Mouse (Mus musculus) midbrain, embryonic 16.5 days (tissue): ENCODE results near the gene Gm19345. TPM values are rescaled to one million over a fixed set of nuclear protein-coding genes. Genes with fewer than 3 reads are reported as not detected.
A peak's percentile ranks its signal among the peaks of the same experiment; 100 is the strongest.

Experiments
- ATAC-seq: fragments of 200-750 bp; cut with Nextera tagmentation; 2 replicates; pipeline ENCODE4 v1.8.0; 2017; ENCODE audit warnings: moderate TSS enrichment
- H3K27ac ChIP-seq: fragments of 300-500 bp; sonication (generic); 2 replicates; pipeline ENCODE4 v1.5.1; 2014; ENCODE audit warnings: mild to moderate bottlenecking, low read length, mixed read lengths
- H3K27me3 ChIP-seq: fragments of 300-500 bp; sonication (generic); 2 replicates; pipeline ENCODE4 v1.6.1; 2014; ENCODE audit warnings: low read depth, low read length, mixed read lengths; ENCODE audit not compliant: control insufficient read depth, insufficient read depth
- H3K36me3 ChIP-seq: fragments of 300-500 bp; sonication (generic); 2 replicates; pipeline ENCODE4 v1.6.1; 2014; ENCODE audit warnings: mild to moderate bottlenecking, low read length, moderate library complexity, mixed read lengths; ENCODE audit not compliant: control insufficient read depth, insufficient read depth
- H3K4me1 ChIP-seq: fragments of 300-500 bp; sonication (generic); 2 replicates; pipeline ENCODE4 v1.6.1; 2014; ENCODE audit warnings: mild to moderate bottlenecking, low read length, mixed read lengths; ENCODE audit not compliant: control insufficient read depth, insufficient read depth
- H3K4me2 ChIP-seq: fragments of 300-500 bp; sonication (generic); 2 replicates; pipeline ENCODE4 v1.6.1; 2014; ENCODE audit warnings: mild to moderate bottlenecking, low read length, mixed read lengths
- H3K4me3 ChIP-seq: fragments of 300-500 bp; sonication (generic); 2 replicates; pipeline ENCODE4 v1.5.1; 2014; ENCODE audit warnings: low read depth, mild to moderate bottlenecking, low read length, moderate library complexity, mixed read lengths
- H3K9ac ChIP-seq: fragments of 300-500 bp; sonication (generic); 2 replicates; pipeline ENCODE4 v1.6.1; 2014; ENCODE audit warnings: low read depth, low read length, mixed read lengths
- H3K9me3 ChIP-seq: fragments of 300-500 bp; sonication (generic); replicated peaks from 2 replicates; pipeline ENCODE4 v1.6.1; 2014; ENCODE audit warnings: mild to moderate bottlenecking, low read length, mixed read lengths; ENCODE audit not compliant: control insufficient read depth, poor library complexity, severe bottlenecking
- WGBS: fragments of 180-500 bp; shearing (Covaris S2); extraction: QIAGEN DNeasy Blood & Tissue Kit; methylation state at CpG from one replicate; pipeline ENCODE4 v1.1.7; 2014; 5-methylcytosine and 5-hydroxymethylcytosine counted together
- polyA plus RNA-seq: library from polyadenylated mRNA; unstranded; fragments of >200 nt; fragmentation: Nextera tagmentation; extraction: Ambion mirVana; gene quantifications from 2 replicates; pipeline ENCODE4 v1.2.1, GENCODE M21; 2015

Gm19345 gene
- polyA plus RNA-seq, 1 experiment from 2014 or later: 23.9 TPM

- H3K36me3 ChIP-seq: no peaks in the 10 kb centered on the region
- under 1% methylated on average over 27 of the region's 28 CpGs for WGBS
- peak; percentile 27 for ATAC-seq
- H3K4me2 ChIP-seq: peak overlapping the region; percentile 72
- no peaks in the 10 kb centered on the region for H3K9me3 ChIP-seq
- H3K4me1 ChIP-seq: peaks cover 16% of the 10 kb centered on the region
- H3K4me3 ChIP-seq: peak overlapping the region; percentile 43
- no peak overlapping the region for H3K27ac ChIP-seq
- H3K9ac ChIP-seq: peak overlapping the region; percentile 64
- peaks cover 11% of the 10 kb centered on the region for H3K27me3 ChIP-seq
These were observed 35.5 kb upstream of the Gm19345 start for GRCm38 (mm10) chr7:19816224-19816771.

GRCm38 (mm10) chr7:19817382-19818105, 34.3 kb upstream of the Gm19345 start:
- no peak overlapping the region; the same call in 1 of the 2 replicates for H3K4me3 ChIP-seq
- H3K9ac ChIP-seq: no peak overlapping the region
- WGBS: 5% methylated on average over 15 of the region's 15 CpGs
- no peak overlapping the region for H3K27ac ChIP-seq
- H3K27me3 ChIP-seq: peaks cover 16% of the 10 kb centered on the region
- no peaks in the 10 kb centered on the region for H3K36me3 ChIP-seq
- ATAC-seq: peak; percentile 23; the same call in 1 of the 2 replicates
- H3K9me3 ChIP-seq: no peaks in the 10 kb centered on the region
- peak overlapping the region; percentile 72 for H3K4me2 ChIP-seq
- peaks cover 20% of the 10 kb centered on the region for H3K4me1 ChIP-seq

GRCm38 (mm10) chr7:19818440-19818839, 33.4 kb upstream of the Gm19345 start:
- Histone ChIP-seq H3K4me1 (peaks cover 22% of the 10 kb centered on the region), H3K36me3 (no peaks in the 10 kb centered on the region), H3K27ac (no peak overlapping the region), H3K9me3 (no peaks in the 10 kb centered on the region), H3K27me3 (peaks cover 25% of the 10 kb centered on the region), H3K4me2 (no peak overlapping the region), H3K4me3 (no peak overlapping the region), H3K9ac (no peak overlapping the region)
- WGBS: 87% methylated on average over 5 of the region's 5 CpGs
- ATAC-seq: no peak

- no peak overlapping the region for H3K4me3 ChIP-seq
- ATAC-seq: no peak
- H3K4me2 ChIP-seq: no peak overlapping the region
- WGBS: 86% methylated on average over 7 of the region's 7 CpGs
- H3K27ac ChIP-seq: no peak overlapping the region
- H3K36me3 ChIP-seq: no peaks in the 10 kb centered on the region
- H3K4me1 ChIP-seq: peaks cover 22% of the 10 kb centered on the region
- H3K9me3 ChIP-seq: no peaks in the 10 kb centered on the region
- no peak overlapping the region for H3K9ac ChIP-seq
- H3K27me3 ChIP-seq: peaks cover 25% of the 10 kb centered on the region
These were observed 32.9 kb upstream of the Gm19345 start for GRCm38 (mm10) chr7:19818875-19819274.

GRCm38 (mm10) chr7:19820347-19821048, 31.3 kb upstream of the Gm19345 start:
- no peak overlapping the region for H3K4me2 ChIP-seq
- ATAC-seq: no peak
- 74% methylated on average over 3 of the region's 3 CpGs for WGBS
- H3K4me1 ChIP-seq: peaks cover 22% of the 10 kb centered on the region
- H3K36me3 ChIP-seq: no peaks in the 10 kb centered on the region
- peaks cover 31% of the 10 kb centered on the region for H3K27me3 ChIP-seq
- H3K9ac ChIP-seq: no peak overlapping the region
- no peak overlapping the region for H3K4me3 ChIP-seq
- no peaks in the 10 kb centered on the region for H3K9me3 ChIP-seq
- H3K27ac ChIP-seq: no peak overlapping the region

- no peak for ATAC-seq
- Histone ChIP-seq H3K9ac (no peak overlapping the region), H3K27me3 (peaks cover 31% of the 10 kb centered on the region), H3K4me2 (no peak overlapping the region), H3K4me3 (no peak overlapping the region), H3K36me3 (no peaks in the 10 kb centered on the region), H3K9me3 (no peaks in the 10 kb centered on the region), H3K4me1 (peaks cover 14% of the 10 kb centered on the region), H3K27ac (no peak overlapping the region)
- WGBS: 59% methylated on average over 7 of the region's 7 CpGs
These were observed 30.2 kb upstream of the Gm19345 start for GRCm38 (mm10) chr7:19821633-19822032.

- Histone ChIP-seq H3K9ac (peak overlapping the region; percentile 49), H3K9me3 (no peaks in the 10 kb centered on the region), H3K27me3 (peaks cover 28% of the 10 kb centered on the region), H3K27ac (no peak overlapping the region), H3K4me3 (peak overlapping the region; percentile 33), H3K4me2 (peak overlapping the region; percentile 54), H3K36me3 (no peaks in the 10 kb centered on the region), H3K4me1 (peaks cover 10% of the 10 kb centered on the region)
- WGBS: 6% methylated on average over 20 of the region's 20 CpGs
- no peak for ATAC-seq
These were observed 29.6 kb upstream of the Gm19345 start for GRCm38 (mm10) chr7:19822193-19822592.

- Histone ChIP-seq H3K27me3 (peaks cover 26% of the 10 kb centered on the region), H3K27ac (no peak within 1 kb of the TSS), H3K4me2 (peak within 1 kb of the TSS; percentile 54), H3K9me3 (no peaks in the 10 kb centered on the region), H3K36me3 (no peaks in the 10 kb centered on the region), H3K4me1 (peaks cover 7% of the 10 kb centered on the region), H3K9ac (peak within 1 kb of the TSS; percentile 49), H3K4me3 (peak within 1 kb of the TSS; percentile 33)
- 3% methylated on average over 13 of the region's 42 CpGs for WGBS
- ATAC-seq: no peak
These were observed 29.2 kb upstream of the Gm19345 start, which contains the start of gene Bcl3 for GRCm38 (mm10) chr7:19822604-19823058. Gene Bcl3, minus strand, starts transcription at chr7:19822770.
